Mouse (Mus musculus) ovary, postnatal 36 days (tissue): ENCODE measurements around the gene Slc2a12.

Source experiments
- DNase-seq: peaks from one replicate; pipeline ENCODE4 v3.0.0; 2022; ENCODE audit warnings: low spot score, mixed read lengths

Slc2a12 gene

GRCm38 (mm10) chr10:22644853-22645491 lies at the start of gene Slc2a12:
TSS of gene Slc2a12 (plus strand) at chr10:22645011.
- DNase-seq, result peak; percentile 66

- no peak for DNase-seq
Measured at GRCm38 (mm10) chr10:22598908-22599480, 45.8 kb upstream of the Slc2a12 start.

GRCm38 (mm10) chr10:22601046-22601445 lies 43.8 kb upstream of the Slc2a12 start:
- no peak for DNase-seq

- DNase-seq, result no peak
Measured at GRCm38 (mm10) chr10:22604801-22605200, 40.0 kb upstream of the Slc2a12 start.

GRCm38 (mm10) chr10:22608273-22608672 lies 36.5 kb upstream of the Slc2a12 start:
- no peak for DNase-seq

- peak; percentile 26 for DNase-seq
Measured at GRCm38 (mm10) chr10:22608799-22609357, 35.9 kb upstream of the Slc2a12 start.

- DNase-seq, result no peak
Measured at GRCm38 (mm10) chr10:22613301-22613700, 31.5 kb upstream of the Slc2a12 start.

GRCm38 (mm10) chr10:22614554-22614953 lies 30.3 kb upstream of the Slc2a12 start:
- DNase-seq, result no peak

- DNase-seq, result no peak
Measured at GRCm38 (mm10) chr10:22615309-22615708, 29.5 kb upstream of the Slc2a12 start.

- no peak for DNase-seq
Measured at GRCm38 (mm10) chr10:22618842-22619241, 26.0 kb upstream of the Slc2a12 start.

- no peak for DNase-seq
Measured at GRCm38 (mm10) chr10:22628832-22629231, 16.0 kb upstream of the Slc2a12 start.

GRCm38 (mm10) chr10:22631103-22631502 lies 13.7 kb upstream of the Slc2a12 start:
- no peak for DNase-seq

GRCm38 (mm10) chr10:22631528-22631927 lies 13.3 kb upstream of the Slc2a12 start:
- no peak for DNase-seq

- no peak for DNase-seq
Measured at GRCm38 (mm10) chr10:22631956-22632355, 12.9 kb upstream of the Slc2a12 start.

- no peak for DNase-seq
Measured at GRCm38 (mm10) chr10:22633406-22634306, 11.2 kb upstream of the Slc2a12 start.

GRCm38 (mm10) chr10:22637241-22637640 lies 7.6 kb upstream of the Slc2a12 start:
- DNase-seq, result no peak

GRCm38 (mm10) chr10:22644171-22644570 lies 640 bp upstream of the Slc2a12 start:
- DNase-seq, result no peak

- no peak for DNase-seq
Measured at GRCm38 (mm10) chr10:22648702-22649101, 3.9 kb downstream of the Slc2a12 start.

GRCm38 (mm10) chr10:22653820-22654219 lies 9.0 kb downstream of the Slc2a12 start:
- no peak for DNase-seq

- DNase-seq, result peak; percentile 18
Measured at GRCm38 (mm10) chr10:22658534-22659385, 13.9 kb downstream of the Slc2a12 start.

GRCm38 (mm10) chr10:22659386-22659725 lies 14.5 kb downstream of the Slc2a12 start:
- DNase-seq, result no peak
